Mouse (Mus musculus) frontal cortex, postnatal 14 days (tissue): Measurements from ENCODE around the gene Crabp2.

Source experiments
- DNase-seq, 2 experiments: peaks; one replicate each; pipeline ENCODE4 v3.0.0; 2022; ENCODE audit warnings: low spot score in 2 of 2

The Crabp2 gene

DNA sequence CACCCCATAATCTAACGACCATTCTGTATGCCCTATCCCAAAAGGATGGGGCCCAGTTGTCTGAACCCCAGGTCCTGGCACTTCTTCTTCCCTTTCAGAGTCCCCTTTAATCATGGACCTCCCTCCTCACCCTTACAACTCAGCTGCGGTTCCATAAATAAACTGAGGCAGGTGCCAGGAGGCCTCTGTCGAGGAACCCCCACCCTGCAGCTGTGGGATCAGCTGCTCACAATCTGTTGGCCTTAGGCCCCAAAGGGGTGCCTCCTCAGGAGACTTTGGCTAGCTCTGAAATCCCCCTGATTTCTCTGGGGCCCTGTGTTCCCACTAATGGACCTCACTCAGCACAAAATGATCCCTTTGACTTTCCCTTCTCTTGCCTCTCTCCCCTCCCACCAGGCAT is 35.6 kb downstream of the Crabp2 start:
- no peak for DNase-seq

DNA sequence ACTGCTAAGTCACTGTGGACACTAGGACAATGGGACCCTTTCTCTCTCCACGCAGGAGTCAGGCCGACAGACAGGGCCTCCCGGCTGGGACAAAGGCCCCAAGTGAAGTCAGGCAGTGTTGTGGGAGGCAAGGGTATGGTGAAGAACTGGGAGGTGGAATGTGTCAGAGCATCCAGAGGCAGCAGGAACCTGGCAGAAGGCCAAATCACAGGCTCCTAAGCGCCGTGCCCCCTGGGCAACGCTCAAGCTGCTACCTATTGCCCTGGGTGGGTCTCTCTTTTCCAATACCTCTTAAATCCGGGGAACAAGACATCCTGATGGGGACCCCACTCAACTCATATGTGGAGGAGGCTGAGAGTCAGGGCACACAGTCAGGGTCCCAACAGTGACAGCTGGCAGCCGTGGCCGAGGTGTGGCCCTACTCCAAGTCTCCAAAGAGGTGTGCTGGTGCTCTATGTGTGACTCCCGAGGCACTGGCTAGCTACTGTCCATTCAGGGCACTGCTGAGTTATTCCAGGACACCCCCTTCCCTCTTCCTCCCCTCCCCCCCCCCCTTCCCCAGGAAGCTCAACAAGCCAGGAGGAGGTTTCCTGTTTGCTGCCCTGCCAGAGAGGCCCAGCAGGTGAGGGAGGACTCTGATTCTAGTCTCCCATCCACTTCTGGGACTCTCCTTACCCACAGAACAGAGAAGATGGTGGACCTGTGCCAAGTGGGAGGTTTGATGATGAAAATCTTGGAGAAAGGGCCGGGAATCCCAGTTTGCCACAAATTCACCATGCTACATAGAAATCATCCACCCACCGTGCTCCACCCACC is 37.2 kb downstream of the Crabp2 start:
- DNase-seq, result no peak

DNA sequence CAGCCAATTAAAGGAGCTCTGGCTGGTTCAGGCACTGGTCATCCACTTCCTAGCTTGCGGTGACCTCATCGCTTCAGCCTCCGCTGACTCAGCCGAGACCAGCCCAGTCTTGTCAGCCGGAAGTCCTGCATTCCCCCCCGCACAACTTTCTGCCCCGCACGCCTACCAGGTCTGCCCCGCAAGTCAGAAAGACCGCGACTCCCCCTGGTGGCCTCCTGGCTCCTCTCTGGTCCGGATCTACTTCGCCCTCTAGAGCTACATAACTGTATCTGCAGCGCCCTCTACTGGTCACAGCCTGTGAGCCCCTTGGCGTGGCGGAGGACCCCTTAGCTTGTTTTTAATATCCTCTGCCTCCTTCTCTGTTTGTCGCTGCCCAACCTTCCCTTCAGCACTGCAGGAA is 38.4 kb downstream of the Crabp2 start:
- peak; percentile 86 to 88 for DNase-seq

DNA sequence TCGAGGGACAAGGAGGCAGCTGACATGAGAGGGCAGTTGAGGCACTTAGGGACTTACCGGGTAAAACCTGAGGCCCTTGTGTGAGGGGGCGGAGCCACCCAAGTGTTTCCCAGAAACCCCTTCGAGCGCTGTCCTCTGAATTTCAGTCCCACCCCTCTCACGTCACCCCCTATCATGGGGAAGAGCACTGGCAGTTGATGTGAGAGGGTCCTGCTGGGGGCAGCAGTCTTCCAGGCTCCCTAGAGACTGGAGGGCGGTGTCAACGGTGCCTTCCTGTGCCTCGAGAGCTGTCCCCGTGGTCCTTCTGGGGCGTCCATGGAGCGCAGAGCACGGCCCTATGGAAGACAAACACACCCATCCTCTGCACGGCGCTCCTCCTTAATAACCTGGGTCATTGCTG is 39.2 kb downstream of the Crabp2 start:
- DNase-seq, result no peak

DNA sequence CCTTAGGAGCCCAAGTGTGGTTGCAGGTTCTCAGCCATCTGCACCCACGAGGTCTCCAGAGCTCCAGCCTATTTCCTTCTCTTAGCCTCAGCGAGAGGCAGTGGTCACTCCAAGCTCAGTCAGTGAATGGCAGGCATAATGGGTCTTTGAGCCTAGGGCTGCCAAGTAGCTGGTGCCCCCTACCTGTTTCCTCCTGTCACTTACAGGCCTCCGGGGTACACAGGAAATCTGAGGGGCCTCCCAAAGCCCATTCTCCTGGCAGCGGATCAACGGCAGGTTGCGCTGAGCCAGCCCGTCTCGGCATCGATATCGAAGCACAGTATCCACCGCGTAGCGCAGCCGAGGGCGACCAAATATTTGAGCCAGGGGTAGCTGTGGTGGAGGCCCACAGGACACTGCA is 39.6 kb downstream of the Crabp2 start:
- no peak for DNase-seq

DNA sequence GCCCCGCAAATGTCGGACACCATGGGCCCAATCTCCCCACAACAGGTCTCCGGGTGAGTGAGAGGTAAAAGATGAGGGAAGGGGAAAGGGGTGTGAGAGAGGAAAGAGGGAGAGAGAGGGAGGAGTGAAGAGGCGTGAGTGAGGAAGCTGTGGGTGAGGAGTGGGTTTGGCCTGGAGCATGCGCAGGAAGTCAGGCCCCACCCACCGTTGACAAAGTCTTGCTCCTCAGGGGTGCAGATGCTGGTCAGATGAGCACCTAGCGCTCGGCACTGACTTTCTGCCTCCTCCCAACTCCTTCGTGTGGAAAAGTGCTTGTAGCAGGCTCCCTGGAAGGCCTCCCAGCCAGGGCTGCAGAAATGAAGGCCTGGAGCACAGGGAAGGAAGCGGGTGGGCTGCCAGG is 41.5 kb downstream of the Crabp2 start:
- DNase-seq, result no peak

DNA sequence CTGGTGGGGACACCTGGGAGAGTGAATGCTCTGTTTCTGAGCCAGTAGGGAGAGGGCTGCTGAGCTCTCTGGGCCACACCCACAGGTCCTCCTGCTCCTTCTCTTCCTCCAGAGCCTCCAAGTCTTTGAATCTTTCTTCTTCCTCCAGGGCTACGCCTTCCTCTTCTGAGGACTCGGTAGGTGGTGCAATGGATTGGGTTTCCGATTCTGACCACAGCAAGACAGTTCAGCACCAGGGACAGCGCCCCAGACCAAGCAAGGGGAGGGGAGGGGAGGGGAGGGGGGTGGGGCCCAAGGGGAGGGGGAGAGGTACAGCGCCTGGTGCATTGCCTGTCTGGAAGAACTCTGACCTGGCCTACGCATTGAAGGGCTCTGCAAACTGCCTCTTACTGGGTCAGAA is 45.0 kb downstream of the Crabp2 start:
- no peak for DNase-seq

DNA sequence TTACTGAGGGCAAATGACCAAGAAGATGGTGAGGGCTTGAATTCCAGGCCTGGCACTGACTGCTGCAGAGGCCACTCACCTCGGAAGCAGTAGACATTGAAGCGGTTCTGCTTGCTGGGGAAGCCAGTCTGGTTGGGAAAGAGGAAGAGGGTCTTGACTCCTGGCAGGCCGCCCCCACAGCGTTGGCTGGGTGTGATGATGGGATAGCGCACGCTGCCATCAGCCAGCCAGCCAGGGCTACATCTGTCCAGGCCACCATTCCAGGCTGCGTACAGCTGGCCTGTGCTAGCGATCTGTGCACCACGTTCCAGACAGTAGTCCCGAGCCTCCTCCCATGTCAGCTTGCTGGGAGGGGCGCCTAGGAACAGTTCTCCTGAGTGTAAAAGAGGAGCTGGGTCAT is 46.9 kb downstream of the Crabp2 start:
- DNase-seq, result no peak

DNA sequence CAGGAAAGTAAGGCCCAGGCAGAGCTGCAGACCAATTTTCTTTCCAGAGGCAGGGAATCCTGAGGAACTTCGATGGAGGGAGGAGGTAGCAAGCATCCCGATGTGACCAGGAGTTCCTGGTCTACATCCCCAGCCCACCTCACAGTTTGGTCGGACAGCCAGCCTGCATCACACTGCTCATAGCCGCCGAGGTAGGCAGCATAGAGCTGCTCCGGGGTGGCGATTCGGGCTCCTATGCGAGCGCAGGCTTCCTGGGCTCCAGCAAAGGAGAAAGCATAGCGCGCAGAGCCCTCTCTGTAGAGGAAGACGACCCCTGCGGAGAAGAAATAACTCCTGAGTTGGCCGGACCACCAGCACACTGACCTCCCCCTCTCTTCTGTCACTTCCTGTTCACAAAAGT is 47.9 kb downstream of the Crabp2 start:
- DNase-seq, result no peak

DNA sequence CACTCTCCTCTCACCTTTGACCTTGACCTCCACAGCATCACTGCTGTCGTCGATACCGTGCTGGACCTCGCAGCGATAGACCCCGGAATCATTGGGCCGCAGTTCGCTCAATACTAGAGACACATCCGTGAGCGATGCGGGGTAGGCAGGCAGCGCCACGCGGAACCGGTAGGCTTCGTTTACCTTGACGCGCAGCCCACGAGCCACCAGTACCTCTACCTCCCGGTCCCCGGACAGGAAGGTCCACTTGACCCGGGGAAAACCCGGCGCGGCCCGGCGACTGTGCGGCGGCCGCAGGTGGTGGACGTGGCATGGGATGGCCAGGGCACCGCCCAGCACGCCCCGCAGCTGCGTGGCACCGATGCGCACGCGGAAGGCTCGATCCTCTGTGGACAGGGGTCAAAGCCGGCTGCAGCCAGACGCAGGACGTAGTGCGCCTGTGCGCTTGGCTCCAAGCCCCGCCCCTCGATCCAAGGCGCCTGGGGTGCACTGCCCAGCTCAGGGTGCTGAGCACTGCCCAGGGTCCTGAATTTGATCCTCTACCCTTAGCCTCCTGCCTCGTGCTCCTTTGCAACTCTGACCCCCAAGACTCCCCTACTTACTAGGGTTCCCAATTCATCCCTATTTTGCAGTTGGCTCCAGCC is 48.6 kb downstream of the Crabp2 start:
- DNase-seq, result no peak

DNA sequence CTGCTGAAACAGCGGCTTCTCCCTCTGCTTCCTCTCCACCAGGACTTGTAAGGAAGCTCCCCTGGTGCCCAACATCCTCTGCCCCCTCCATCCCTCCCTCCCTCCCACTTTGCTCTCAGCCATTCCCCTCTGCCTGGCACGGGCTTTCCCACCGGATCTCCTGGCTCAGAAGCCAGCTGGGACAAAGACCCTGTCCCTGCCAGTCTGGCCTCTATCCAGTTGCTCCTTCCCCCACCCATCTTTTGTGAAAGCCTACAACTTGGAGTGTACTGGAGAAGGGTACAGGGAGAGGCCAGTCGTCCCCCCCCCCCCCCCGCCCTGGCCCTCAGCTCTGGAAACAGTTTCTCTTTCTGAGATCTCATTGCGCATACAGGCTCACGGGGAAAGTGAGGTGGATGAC is 50.3 kb downstream of the Crabp2 start:
- DNase-seq, result peak; percentile 36 to 78

DNA sequence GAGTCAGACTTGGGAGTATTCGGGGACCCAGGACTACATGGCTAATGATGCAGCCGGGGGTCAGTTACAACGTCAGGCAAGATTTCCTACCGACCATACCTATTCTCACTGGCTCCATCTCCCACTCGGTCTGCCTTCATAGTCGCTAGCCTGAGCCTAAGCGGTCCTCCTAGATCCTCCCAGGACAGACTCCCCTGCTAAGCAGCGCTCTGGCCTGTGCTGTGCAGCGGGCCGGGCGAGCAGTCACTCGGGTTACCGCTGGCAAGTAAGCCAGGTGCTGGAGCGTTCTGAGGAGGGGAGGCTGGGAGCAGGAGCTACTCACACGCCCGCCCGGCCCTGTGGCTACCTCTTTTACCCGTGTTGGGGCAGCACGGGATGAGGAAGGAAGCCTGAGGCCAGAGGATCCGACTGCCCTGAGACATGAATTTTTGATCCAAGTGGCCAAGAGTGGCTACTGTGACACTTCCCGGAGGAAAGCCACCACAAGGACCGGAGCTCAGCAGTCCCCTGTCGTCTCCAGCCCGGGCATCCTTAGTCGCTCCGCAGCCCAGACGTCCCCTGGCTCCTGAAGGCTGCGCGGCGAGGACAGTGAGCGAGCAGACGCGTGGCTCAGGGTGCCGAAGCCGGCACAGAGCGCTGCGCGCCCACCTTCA is 50.9 kb downstream of the Crabp2 start:
- DNase-seq, result no peak

DNA sequence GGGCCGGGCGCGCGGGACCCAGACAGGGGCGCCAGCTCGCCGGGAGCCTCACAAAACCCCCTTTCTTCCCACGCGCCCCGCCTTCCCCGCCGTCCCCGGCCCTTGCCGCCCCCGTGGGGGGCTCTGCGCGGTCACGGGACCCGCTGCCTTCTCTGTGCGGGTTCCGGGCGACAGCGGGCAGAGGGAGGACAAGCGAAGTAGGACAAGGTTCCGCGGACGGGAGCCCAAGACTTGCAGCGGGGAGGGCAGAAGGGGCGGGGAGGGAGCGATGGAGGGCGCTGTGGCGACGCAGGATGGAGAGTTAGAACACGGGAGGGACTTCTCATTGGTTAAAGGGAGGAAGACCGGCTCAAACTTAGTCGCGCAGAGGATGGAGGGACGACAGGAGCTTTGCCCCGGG is 51.7 kb downstream of the Crabp2 start, which contains the start of gene Bcan:
Gene Bcan (minus strand): TSS at position 50 of the 400 bp plus-strand sequence.
- no peak for DNase-seq

DNA sequence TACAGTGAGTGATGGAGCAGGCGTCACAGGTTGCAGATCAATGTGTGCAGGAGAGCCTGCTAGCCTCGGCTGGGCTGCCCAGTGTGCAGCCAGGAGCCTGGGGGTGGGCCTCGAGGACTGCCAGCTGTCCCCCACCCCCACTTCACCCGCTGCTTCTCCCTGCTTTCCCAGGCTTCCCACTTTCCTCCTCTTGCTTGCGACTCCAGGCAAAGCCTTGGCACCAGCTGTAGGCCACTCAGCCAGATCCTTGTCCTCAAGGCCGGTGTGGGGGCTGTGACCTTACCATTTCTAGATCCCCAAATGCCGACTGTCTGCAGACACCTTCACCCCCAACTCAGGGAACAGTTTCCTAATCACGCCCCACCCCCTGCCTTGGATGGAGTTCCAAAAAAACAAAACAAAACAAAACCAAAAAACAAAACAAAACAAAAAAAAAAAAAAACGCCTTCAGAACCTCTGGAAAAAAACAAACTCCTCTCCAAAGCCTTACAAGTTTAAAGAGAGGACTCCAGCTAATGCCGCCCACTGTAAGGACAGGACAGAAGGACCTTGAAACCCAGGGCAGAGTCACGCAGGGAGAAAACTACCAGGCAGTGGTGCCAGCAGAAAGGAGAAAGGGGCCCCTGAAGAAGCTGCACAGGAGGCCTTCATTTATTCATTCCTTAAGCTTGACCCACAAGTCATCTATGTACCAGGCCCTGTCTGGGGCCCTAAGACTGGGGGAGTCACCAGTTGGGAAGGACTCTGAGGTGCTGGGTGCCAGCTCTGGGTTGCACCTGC is 52.5 kb downstream of the Crabp2 start:
- DNase-seq, result no peak

DNA sequence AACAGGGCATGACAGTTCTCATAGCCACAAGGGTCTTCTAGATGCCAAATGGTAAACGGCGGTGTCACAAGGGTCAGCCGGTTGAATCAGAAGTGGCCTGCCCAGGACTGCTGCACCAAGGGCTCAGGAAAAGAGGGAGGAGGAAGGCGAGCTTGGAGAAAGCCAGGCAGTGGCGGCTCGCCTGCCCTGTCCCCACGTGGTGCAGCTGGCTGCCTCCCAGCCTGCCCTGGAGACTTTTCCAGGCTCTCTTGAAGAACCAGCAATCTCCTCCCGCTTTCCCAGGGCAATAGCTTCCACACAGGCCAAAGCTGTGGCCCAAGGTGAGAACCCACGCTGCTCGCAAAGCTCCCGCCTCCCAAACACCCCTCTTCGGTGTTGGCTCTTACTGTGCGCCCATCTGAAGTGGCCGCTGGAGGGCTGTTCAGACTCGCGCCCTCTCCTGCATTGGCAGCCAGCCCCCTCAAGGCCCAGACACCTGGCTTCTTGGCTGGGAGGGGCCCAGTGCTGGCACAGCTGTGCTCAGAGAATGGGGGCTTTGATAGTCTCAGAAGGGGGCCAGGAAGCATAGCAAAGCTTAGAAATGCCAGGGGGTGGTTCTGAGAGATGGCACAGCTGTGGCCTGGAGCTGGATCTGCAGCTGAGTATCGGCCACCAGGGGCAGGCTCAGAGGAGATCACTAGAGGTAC is 54.0 kb downstream of the Crabp2 start:
- no peak for DNase-seq
